Mouse (Mus musculus): Measurements from ENCODE around the gene Sdhb. TPM values are rescaled to one million over a fixed set of nuclear protein-coding genes. Genes with fewer than 3 reads are reported as not detected.

Gene Sdhb
- 149 TPM for polyA plus RNA-seq (2014; fragmentation: Illumina TruSeq; extraction: RNeasy Lipid Tissue Mini Kit (QIAGEN cat#74804); ENCODE audit: low read depth, low replicate concordance)

DNA sequence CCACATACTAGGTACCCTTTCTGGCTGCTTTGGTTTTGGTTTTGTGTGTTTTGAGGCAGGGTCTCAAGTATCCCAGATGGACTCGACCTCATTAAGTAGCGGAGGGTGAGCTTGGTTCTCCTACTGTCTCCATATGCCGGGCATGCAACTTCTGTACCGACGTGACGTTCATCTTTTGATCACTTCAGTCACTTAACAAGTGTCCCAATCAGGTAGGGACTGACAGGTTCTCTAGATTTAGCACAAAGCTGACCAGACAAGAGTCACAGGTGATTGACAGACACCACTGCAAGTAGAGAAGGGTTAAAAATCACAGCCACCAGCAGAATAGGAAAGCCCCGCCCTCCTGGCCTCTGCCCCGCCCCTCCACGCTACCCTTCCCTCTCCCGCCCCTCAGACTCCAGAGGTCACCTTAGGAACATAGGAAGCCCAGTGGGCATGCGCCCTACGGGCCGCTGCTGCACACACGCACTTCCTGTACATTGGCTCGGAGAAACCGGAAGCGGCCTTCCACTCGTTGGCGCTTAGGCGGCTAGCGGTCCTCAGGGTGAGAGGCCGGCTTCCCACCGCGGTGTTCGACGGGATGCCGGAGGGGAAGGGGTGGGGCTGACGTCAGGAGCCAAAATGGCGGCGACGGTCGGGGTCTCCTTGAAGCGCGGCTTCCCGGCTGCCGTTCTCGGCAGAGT lies at the start of gene Sdhb:
TSS of gene Sdhb (plus strand) at position 423 of the 686 bp plus-strand sequence.

DNA sequence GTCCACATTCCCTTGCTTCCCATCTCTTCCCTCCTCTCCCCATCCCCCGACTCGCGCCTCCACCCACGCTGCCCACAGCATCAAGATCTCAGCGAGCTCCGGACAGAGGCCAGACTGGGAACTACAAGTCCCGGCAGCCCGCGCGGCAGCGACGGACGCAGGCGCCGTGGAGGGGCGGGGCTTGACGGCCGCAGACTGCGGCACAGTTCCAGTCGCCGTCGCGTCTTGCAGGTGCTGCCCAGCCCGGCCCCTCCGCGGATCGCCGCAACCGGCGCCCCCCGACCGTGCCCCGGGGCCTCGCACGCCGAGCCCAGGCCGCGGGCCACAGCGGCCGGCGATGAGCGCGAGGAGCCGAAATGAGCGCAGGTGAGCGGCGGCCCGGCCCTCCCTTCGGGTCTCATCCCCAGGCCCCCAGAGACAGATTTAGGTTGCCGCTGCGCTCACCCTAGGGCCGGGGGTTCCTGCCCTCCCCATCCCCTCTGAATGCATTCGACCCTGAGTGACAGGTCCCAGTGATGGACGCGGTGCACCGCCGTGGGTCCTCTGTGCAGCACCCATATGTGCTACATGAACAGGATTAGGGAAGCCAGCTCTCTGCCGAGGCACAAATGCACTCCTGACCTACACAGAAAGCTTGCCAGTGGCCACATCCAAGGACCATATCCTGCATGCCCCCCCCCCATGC lies 25.9 kb downstream of the Sdhb start, which contains the start of gene Atp13a2:
TSS of gene Atp13a2 (plus strand) at position 163 of the 685 bp plus-strand sequence.

DNA sequence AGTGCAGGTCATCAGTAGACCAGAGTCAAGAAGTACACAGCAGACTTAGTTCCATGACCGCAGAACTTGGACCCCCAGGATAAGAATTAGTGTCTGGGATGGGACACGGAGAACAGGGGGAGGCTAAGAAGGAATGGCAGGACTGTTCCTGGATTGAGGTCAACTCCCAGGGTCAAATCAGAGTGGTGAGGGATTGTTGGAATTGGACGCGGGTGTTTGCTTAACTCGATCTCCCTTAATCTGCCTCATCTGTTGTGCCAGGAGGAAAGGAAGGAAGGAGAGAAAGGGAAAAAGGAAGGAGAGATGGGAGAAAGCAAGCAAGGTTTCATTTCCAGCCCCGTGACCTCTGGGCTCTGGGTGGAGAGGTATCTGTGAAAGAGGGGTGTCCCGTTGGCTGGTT lies 49.1 kb downstream of the Sdhb start, which contains the start of gene Mfap2:
TSS of gene Mfap2 (plus strand) at position 301 of the 400 bp plus-strand sequence.

Other genes starting within 250 kb of the Sdhb start
- not detected for gene Padi6, start 218.6 kb upstream of the Sdhb start, polyA plus RNA-seq (2014; fragmentation: Illumina TruSeq; extraction: RNeasy Lipid Tissue Mini Kit (QIAGEN cat#74804); ENCODE audit: low read depth, low replicate concordance)
- gene Padi4, start 187.0 kb upstream of the Sdhb start, polyA plus RNA-seq (2014; fragmentation: Illumina TruSeq; extraction: RNeasy Lipid Tissue Mini Kit (QIAGEN cat#74804); ENCODE audit: low read depth, low replicate concordance) = not detected
- gene Padi3, start 150.6 kb upstream of the Sdhb start, polyA plus RNA-seq (2014; fragmentation: Illumina TruSeq; extraction: RNeasy Lipid Tissue Mini Kit (QIAGEN cat#74804); ENCODE audit: low read depth, low replicate concordance) = not detected
- gene Padi1, start 115.4 kb upstream of the Sdhb start, polyA plus RNA-seq (2014; fragmentation: Illumina TruSeq; extraction: RNeasy Lipid Tissue Mini Kit (QIAGEN cat#74804); ENCODE audit: low read depth, low replicate concordance) = not detected
- 1.1 TPM for gene Padi2, start 54.9 kb upstream of the Sdhb start, polyA plus RNA-seq (2014; fragmentation: Illumina TruSeq; extraction: RNeasy Lipid Tissue Mini Kit (QIAGEN cat#74804); ENCODE audit: low read depth, low replicate concordance)
- 0.93 TPM for gene Atp13a2, start 25.7 kb downstream of the Sdhb start, polyA plus RNA-seq (2014; fragmentation: Illumina TruSeq; extraction: RNeasy Lipid Tissue Mini Kit (QIAGEN cat#74804); ENCODE audit: low read depth, low replicate concordance)
- not detected for gene Mfap2, start 49.2 kb downstream of the Sdhb start, polyA plus RNA-seq (2014; fragmentation: Illumina TruSeq; extraction: RNeasy Lipid Tissue Mini Kit (QIAGEN cat#74804); ENCODE audit: low read depth, low replicate concordance)
- gene Crocc, start 99.3 kb downstream of the Sdhb start, polyA plus RNA-seq (2014; fragmentation: Illumina TruSeq; extraction: RNeasy Lipid Tissue Mini Kit (QIAGEN cat#74804); ENCODE audit: low read depth, low replicate concordance) = not detected
- 5.8 TPM for gene Necap2, start 117.2 kb downstream of the Sdhb start, polyA plus RNA-seq (2014; fragmentation: Illumina TruSeq; extraction: RNeasy Lipid Tissue Mini Kit (QIAGEN cat#74804); ENCODE audit: low read depth, low replicate concordance)
- gene Spata21, start 127.1 kb downstream of the Sdhb start, polyA plus RNA-seq (2014; fragmentation: Illumina TruSeq; extraction: RNeasy Lipid Tissue Mini Kit (QIAGEN cat#74804); ENCODE audit: low read depth, low replicate concordance) = not detected
- gene Szrd1, start 178.6 kb downstream of the Sdhb start, polyA plus RNA-seq (2014; fragmentation: Illumina TruSeq; extraction: RNeasy Lipid Tissue Mini Kit (QIAGEN cat#74804); ENCODE audit: low read depth, low replicate concordance) = 19.0 TPM
- gene Fbxo42, start 186.7 kb downstream of the Sdhb start, polyA plus RNA-seq (2014; fragmentation: Illumina TruSeq; extraction: RNeasy Lipid Tissue Mini Kit (QIAGEN cat#74804); ENCODE audit: low read depth, low replicate concordance) = 3.4 TPM